Mouse (Mus musculus) heart, embryonic 11.5 days (tissue): ENCODE data around the gene Dhx40. TPM values are rescaled to one million over a fixed set of nuclear protein-coding genes. Genes with fewer than 3 reads are reported as not detected.

Experiments
- ATAC-seq: fragments of 200-750 bp; cut with Nextera tagmentation; replicated peaks from 2 replicates; pipeline ENCODE4 v1.8.0; 2017; ENCODE audit warnings: moderate library complexity; ENCODE audit not compliant: insufficient number of reproducible peaks, low FRiP score, low TSS enrichment
- H3K27ac ChIP-seq: fragments of 300-500 bp; sonication (generic); 2 replicates; pipeline ENCODE4 v1.5.1; 2014; ENCODE audit warnings: mild to moderate bottlenecking, low read depth, low read length
- H3K27me3 ChIP-seq: fragments of 300-500 bp; sonication (generic); 2 replicates; pipeline ENCODE4 v1.6.1; 2014; ENCODE audit warnings: mild to moderate bottlenecking, low read length, mixed read lengths; ENCODE audit not compliant: control insufficient read depth, insufficient read depth
- H3K36me3 ChIP-seq: fragments of 300-500 bp; sonication (generic); 2 replicates; pipeline ENCODE4 v1.6.1; 2014; ENCODE audit warnings: mild to moderate bottlenecking, low read length, moderate library complexity, mixed read lengths; ENCODE audit not compliant: control insufficient read depth, insufficient read depth
- H3K4me1 ChIP-seq: fragments of 300-500 bp; sonication (generic); 2 replicates; pipeline ENCODE4 v1.6.1; 2014; ENCODE audit warnings: low read length; ENCODE audit not compliant: control insufficient read depth, insufficient read depth
- H3K4me2 ChIP-seq: fragments of 300-500 bp; sonication (generic); 2 replicates; pipeline ENCODE4 v1.6.1; 2014; ENCODE audit warnings: mild to moderate bottlenecking, moderate library complexity
- H3K4me3 ChIP-seq: fragments of 300-500 bp; sonication (generic); 2 replicates; pipeline ENCODE4 v1.5.1; 2014; ENCODE audit warnings: low read depth, low read length
- H3K9ac ChIP-seq: fragments of 300-500 bp; sonication (generic); 2 replicates; pipeline ENCODE4 v1.6.1; 2014; ENCODE audit warnings: mild to moderate bottlenecking, low read depth, low read length, moderate library complexity
- H3K9me3 ChIP-seq: fragments of 300-500 bp; sonication (generic); replicated peaks from 2 replicates; pipeline ENCODE4 v1.6.1; 2016; ENCODE audit warnings: low read length; ENCODE audit not compliant: control insufficient read depth
- WGBS: fragments of 180-500 bp; shearing (Covaris S2); extraction: QIAGEN DNeasy Blood & Tissue Kit; methylation state at CpG from one replicate; pipeline ENCODE4 v1.1.7; 2014; ENCODE audit not compliant: insufficient replicate concordance; 5-methylcytosine and 5-hydroxymethylcytosine counted together
- polyA plus RNA-seq: library from polyadenylated mRNA; unstranded; fragments of >200 nt; fragmentation: Nextera tagmentation; extraction: Ambion mirVana; gene quantifications from 2 replicates; pipeline ENCODE4 v1.2.1, GENCODE M21; 2014

Dhx40 gene
- polyA plus RNA-seq, 1 experiment from 2014 or later, result 15.0 TPM

DNA sequence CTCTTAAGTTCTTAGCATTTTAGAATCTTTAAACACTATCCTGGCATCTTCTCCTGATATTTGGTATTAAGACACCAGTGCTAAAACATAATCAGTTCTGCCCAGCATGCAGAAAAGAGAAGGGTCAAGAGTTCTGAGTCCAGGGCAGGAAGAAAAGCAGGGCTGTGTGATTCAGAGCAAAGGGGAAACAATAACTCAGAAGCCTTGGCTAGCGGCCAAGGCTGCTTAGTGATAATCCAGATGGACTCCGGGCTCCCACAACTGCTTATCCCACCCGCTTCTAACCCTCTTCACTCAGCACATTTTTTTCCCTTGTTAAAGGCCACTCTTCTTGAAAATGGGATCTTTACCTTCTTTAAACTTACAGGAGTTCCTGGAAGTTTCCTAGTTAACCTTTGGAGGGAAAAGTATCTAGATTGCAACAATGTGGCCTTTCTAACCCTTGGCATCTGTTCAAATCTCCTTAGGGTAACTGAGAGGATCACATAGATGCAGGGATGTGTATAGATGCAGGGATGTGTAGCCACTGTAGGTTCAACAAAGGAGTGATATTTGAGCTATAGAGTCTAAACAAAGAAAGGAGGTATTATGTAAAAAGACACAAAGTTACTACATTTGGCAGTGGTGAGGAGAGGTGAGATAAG, 33.1 kb upstream of the Dhx40 start:
- Histone ChIP-seq H3K9ac (no peak overlapping the region), H3K4me3 (no peak overlapping the region), H3K4me2 (no peak overlapping the region), H3K36me3 (no peaks in the 10 kb centered on the region), H3K27ac (peak overlapping the region; percentile 73), H3K9me3 (no peaks in the 10 kb centered on the region), H3K4me1 (peaks cover 13% of the 10 kb centered on the region), H3K27me3 (no peaks in the 10 kb centered on the region)
- 7% methylated on average over 3 of the region's 3 CpGs for WGBS
- 0 out of 2 replicates have a peak, but pooled peaks have one; percentile 61 for ATAC-seq

DNA sequence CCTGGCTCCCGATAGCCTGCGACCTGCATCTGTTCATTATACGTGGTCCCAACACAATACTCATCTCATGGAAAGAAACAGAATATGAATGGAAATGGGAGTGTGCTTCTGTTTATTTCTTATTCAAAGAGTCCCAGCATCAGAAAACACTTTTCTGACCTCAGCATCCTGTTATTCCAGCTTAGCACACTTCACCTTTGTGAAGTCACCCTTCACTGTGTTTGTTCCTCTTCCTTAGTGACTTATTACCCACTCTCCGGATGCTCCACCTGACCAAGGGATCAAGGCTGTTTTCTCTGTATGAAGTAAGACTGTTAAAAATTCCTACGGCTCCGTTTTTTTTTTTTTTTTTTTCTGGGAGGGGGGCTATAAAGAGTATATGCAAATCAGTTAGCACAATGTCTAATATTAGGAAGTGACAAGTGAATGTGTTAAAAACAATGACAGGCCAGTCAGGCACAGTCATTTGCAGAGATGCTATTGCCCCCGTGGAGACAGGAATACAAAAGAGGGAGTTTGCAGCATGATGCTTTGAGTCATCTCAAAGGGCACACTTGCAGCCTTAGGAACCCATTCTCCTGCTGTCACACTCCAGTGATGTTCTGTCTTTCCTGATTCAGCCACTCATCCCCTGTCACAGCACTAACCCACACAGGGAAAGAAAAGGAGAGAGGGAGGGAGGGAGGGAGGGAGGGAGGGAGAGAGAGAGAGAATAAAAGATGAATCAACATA, 32.3 kb upstream of the Dhx40 start:
- no peak overlapping the region for H3K9ac ChIP-seq
- 58% methylated on average over 7 of the region's 7 CpGs for WGBS
- peak overlapping the region; percentile 73 for H3K27ac ChIP-seq
- H3K36me3 ChIP-seq, result no peaks in the 10 kb centered on the region
- H3K27me3 ChIP-seq, result no peaks in the 10 kb centered on the region
- H3K4me1 ChIP-seq, result peaks cover 13% of the 10 kb centered on the region
- no peak overlapping the region for H3K4me2 ChIP-seq
- ATAC-seq, result no peak
- no peaks in the 10 kb centered on the region for H3K9me3 ChIP-seq
- H3K4me3 ChIP-seq, result no peak overlapping the region

DNA sequence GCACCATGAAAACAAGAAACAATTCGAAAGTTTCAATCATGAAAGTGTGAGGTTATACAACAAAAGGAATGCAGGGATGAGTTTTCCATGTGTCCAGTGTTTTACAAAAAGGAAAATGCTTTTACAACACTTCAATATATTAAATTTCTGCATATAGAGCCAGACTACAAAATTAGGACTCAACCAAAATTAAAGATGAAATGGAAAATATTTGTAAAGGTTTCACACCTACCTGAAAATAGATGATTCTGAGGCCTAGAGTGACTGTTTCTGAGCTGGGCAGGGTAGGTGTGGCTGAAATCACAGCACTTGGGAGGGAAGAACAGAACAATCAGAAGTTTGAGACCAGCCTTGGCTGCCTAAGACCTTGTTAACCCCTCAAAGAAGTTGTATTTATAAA, 31.2 kb upstream of the Dhx40 start:
- Histone ChIP-seq H3K9ac (no peak overlapping the region), H3K4me3 (no peak overlapping the region), H3K36me3 (no peaks in the 10 kb centered on the region), H3K27ac (no peak overlapping the region), H3K9me3 (no peaks in the 10 kb centered on the region), H3K4me1 (peaks cover 13% of the 10 kb centered on the region), H3K27me3 (no peaks in the 10 kb centered on the region), H3K4me2 (no peak overlapping the region)
- WGBS, result 73% methylated on average over 1 of the region's 1 CpGs
- no peak for ATAC-seq

DNA sequence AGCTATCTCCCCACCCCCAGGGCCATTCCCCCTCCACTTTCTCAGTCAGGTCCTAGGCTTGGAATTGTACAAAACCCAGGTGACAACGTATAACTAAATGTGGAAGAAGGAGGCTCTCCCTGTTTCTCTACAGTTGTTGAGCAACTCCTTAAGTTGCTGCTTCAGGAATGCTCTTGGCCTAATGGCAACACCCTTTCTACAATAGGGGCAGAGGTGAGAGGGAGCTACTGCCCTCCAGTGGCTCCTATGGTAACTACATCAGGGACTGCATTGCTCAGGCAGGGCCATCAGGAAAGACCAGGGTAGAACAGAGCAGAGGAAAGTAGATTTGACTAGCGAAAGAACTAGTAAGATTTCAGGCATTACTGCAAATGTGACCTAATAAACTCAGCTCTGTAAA, 28.8 kb upstream of the Dhx40 start:
- Histone ChIP-seq H3K9me3 (no peaks in the 10 kb centered on the region), H3K4me2 (no peak overlapping the region), H3K4me3 (no peak overlapping the region), H3K36me3 (no peaks in the 10 kb centered on the region), H3K4me1 (peaks cover 13% of the 10 kb centered on the region), H3K27ac (no peak overlapping the region), H3K9ac (no peak overlapping the region), H3K27me3 (no peaks in the 10 kb centered on the region)
- no peak for ATAC-seq
- WGBS, result 45% methylated on average over 2 of the region's 2 CpGs

DNA sequence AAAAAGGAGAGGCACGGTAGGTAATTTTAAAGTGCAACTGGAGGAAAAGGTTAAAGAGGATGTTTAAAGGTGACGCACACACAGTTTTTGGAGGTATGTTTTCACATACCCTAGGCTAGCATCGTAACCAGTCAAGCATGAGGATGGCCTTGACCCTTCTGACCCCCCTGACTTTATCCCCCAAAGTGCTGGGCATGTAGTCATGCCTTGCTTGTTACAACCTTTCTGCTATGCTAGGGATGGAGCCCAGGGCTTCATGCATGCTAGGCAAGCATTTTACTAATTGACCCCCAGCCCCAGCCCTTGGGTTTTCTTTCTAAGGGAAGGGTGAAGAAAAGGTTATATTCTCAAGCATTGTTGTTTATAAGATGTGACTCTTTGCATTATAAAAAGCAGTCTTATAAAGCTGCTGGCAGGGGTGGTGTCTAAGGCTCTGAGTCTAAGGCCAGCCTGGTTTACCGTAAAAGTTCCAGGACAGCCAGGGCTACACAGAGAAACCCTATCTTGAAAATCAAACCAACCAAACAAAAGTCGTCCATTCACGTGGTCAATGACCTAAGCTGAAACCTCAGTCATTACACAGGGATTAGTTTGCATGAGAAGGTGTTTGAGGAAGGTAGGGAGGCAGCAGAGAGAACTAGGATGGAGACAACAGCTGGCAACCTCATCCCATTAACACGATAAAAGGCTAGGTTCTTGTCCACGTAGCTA, 27.2 kb upstream of the Dhx40 start:
- Histone ChIP-seq H3K27me3 (no peaks in the 10 kb centered on the region), H3K27ac (no peak overlapping the region), H3K36me3 (no peaks in the 10 kb centered on the region), H3K4me3 (no peak overlapping the region), H3K4me2 (no peak overlapping the region), H3K9ac (no peak overlapping the region), H3K4me1 (peaks cover 6% of the 10 kb centered on the region; the same call in 1 of the 2 replicates), H3K9me3 (no peaks in the 10 kb centered on the region)
- 59% methylated on average over 8 of the region's 8 CpGs for WGBS
- ATAC-seq, result no peak

DNA sequence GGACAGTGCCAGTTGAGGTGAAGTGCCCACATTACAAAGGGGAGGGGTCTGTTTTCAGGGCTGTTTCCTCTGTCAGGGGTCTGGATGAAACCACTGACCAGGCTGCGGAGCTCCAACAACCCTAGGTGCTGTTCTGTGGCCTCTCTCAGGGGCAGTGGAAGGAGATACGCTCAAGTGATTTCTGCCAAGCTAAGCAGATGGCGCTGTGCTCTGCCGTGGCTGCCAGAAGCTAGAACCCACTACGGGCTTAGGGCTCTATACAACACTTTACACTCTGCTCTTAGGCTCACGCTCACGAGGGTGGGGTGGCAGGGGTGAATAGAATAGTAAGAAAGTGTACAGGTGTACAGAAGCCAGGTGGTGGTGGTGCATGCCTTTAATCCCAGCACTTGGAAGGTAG, 26.5 kb upstream of the Dhx40 start:
- H3K4me3 ChIP-seq, result no peak overlapping the region
- H3K27me3 ChIP-seq, result no peaks in the 10 kb centered on the region
- H3K4me1 ChIP-seq, result no peaks in the 10 kb centered on the region
- no peaks in the 10 kb centered on the region for H3K36me3 ChIP-seq
- H3K9me3 ChIP-seq, result no peaks in the 10 kb centered on the region
- ATAC-seq, result no peak
- no peak overlapping the region for H3K27ac ChIP-seq
- WGBS, result 71% methylated on average over 7 of the region's 7 CpGs
- no peak overlapping the region for H3K9ac ChIP-seq
- H3K4me2 ChIP-seq, result no peak overlapping the region

DNA sequence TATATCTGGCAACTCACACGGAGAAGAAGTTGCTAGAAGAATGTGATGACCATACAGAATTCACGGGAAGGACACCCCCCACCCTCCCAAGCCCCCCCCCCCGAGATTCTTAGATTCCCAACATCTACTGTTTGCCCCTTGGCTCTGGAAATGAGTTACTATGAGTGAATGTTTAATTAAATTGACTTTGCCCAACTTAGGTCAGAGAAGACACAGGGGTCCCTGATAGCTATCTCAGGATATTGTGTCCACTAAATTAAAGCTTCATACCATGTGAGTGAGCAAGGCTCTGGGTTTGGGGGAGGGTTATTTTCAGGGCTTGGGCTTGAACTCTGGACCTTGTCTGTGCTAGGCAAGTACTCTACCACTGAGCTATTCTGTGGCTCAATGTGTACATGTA, 25.6 kb upstream of the Dhx40 start:
- WGBS, result 63% methylated on average over 3 of the region's 3 CpGs

DNA sequence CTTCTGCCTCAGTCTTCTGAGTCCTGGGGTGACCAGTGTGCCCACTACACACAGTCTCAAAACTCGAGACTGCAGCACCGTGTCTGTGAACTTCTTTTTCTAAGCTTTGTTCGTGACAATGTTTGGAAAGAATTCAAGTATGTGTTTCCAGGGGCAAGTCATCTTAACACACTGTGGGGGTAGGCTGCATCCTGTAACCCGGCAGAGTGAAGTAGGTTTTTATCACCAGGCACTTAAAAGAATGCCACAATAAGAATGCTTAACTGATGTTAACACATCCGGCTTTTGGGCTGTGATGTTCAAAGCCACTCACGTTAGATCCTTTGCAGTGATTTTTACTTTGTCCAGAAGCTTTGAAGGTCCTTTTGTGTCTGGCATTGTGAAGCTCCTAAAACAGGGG, 20.9 kb upstream of the Dhx40 start:
- H3K4me3 ChIP-seq, result no peak overlapping the region
- WGBS, result 20% methylated on average over 6 of the region's 6 CpGs
- H3K9ac ChIP-seq, result no peak overlapping the region
- H3K27ac ChIP-seq, result no peak overlapping the region
- no peaks in the 10 kb centered on the region for H3K36me3 ChIP-seq
- H3K4me1 ChIP-seq, result peaks cover 7% of the 10 kb centered on the region; the same call in 1 of the 2 replicates
- no peak overlapping the region for H3K4me2 ChIP-seq
- H3K9me3 ChIP-seq, result no peaks in the 10 kb centered on the region
- H3K27me3 ChIP-seq, result no peaks in the 10 kb centered on the region
- no peak for ATAC-seq

More for the DNA sequence above, 25.6 kb upstream of the Dhx40 start:
- Histone ChIP-seq H3K4me1 (peaks cover 4% of the 10 kb centered on the region; the same call in 1 of the 2 replicates), H3K36me3 (no peaks in the 10 kb centered on the region), H3K4me2 (no peak overlapping the region), H3K9me3 (no peaks in the 10 kb centered on the region), H3K4me3 (no peak overlapping the region), H3K27me3 (no peaks in the 10 kb centered on the region), H3K9ac (no peak overlapping the region), H3K27ac (no peak overlapping the region)
- no peak for ATAC-seq
